Mouse (Mus musculus) small intestine, adult 2 months (tissue): ENCODE measurements around the gene Gnas.

Experiments used
- CTCF ChIP-seq: fragments of 200-500 bp; IDR thresholded peaks from 2 replicates; pipeline ENCODE4 v1.5.1; 2012; ENCODE audit warnings: low read depth, mild to moderate bottlenecking, control low read depth, inconsistent platforms, low read length, moderate library complexity, mixed read lengths; ENCODE audit not compliant: insufficient replicate concordance, insufficient read length; ENCODE audit errors: extremely low read depth
- POLR2A ChIP-seq: fragments of 200-500 bp; IDR thresholded peaks from 2 replicates; pipeline ENCODE4 v1.6.1; 2012; ENCODE audit warnings: low read depth, mild to moderate bottlenecking, control low read depth, inconsistent platforms, low read length, moderate library complexity

DNA sequence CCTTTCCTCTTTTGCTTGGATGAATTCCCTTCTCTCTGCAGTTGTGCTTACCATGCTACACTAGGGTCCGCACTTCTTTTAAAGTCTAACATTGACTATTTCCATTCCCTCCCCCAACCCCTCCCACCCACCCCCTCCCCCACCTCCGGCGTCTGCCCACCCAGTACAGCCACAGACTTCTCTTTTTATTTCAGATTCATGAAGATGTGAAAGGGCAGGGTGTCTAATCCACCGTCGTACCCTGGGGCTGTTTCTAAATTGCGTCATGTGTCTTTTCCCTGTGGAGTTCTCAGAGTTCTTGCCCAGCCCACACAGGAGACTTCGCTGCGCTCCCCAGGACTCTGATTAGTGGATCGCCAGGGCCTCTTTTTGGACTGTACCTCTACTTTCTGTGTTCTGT, 108.4 kb downstream of the Gnas start:
- TF ChIP-seq CTCF (no peak), POLR2A (no peak)
